Mouse (Mus musculus) stomach, embryonic 16.5 days (tissue): Measurements from ENCODE around the gene Nkx2-5. TPM values are rescaled to one million over a fixed set of nuclear protein-coding genes. Genes with fewer than 3 reads are reported as not detected.

ENCODE experiments used
- ATAC-seq: fragments of 200-750 bp; cut with Nextera tagmentation; 2 replicates; pipeline ENCODE4 v1.8.0; 2017; ENCODE audit warnings: moderate number of reproducible peaks, moderate TSS enrichment; ENCODE audit not compliant: insufficient read depth, low FRiP score
- H3K27ac ChIP-seq: fragments of 300-500 bp; sonication (generic); 2 replicates; pipeline ENCODE4 v1.5.1; 2014; ENCODE audit warnings: low read length
- H3K27me3 ChIP-seq: fragments of 300-500 bp; sonication (generic); 2 replicates; pipeline ENCODE4 v1.6.1; 2014; ENCODE audit warnings: low read length, control low read depth, mixed read lengths; ENCODE audit not compliant: control insufficient read depth, insufficient read depth
- H3K36me3 ChIP-seq: fragments of 300-500 bp; sonication (generic); 2 replicates; pipeline ENCODE4 v1.6.1; 2014; ENCODE audit warnings: low read length; ENCODE audit not compliant: control insufficient read depth, insufficient read depth
- H3K4me1 ChIP-seq: fragments of 300-500 bp; sonication (generic); 2 replicates; pipeline ENCODE4 v1.6.1; 2014; ENCODE audit warnings: low read length, control low read depth, mixed read lengths; ENCODE audit not compliant: control insufficient read depth, insufficient read depth
- H3K4me2 ChIP-seq: fragments of 300-500 bp; sonication (generic); 2 replicates; pipeline ENCODE4 v1.6.1; 2014; ENCODE audit warnings: low read depth, low read length, mixed read lengths
- H3K4me3 ChIP-seq: fragments of 300-500 bp; sonication (generic); replicated peaks from 2 replicates; pipeline ENCODE4 v1.5.1; 2014; ENCODE audit warnings: mild to moderate bottlenecking, low read length
- H3K9ac ChIP-seq: fragments of 300-500 bp; sonication (generic); 2 replicates; pipeline ENCODE4 v1.6.1; 2014; ENCODE audit warnings: low read length
- H3K9me3 ChIP-seq: fragments of 300-500 bp; sonication (generic); replicated peaks from 2 replicates; pipeline ENCODE4 v1.6.1; 2016; ENCODE audit warnings: low read length, control low read depth; ENCODE audit not compliant: control insufficient read depth
- WGBS: fragments of 180-500 bp; shearing (Covaris S2); extraction: QIAGEN DNeasy Blood & Tissue Kit; methylation state at CpG from one replicate; pipeline ENCODE4 v1.1.7; 2014; 5-methylcytosine and 5-hydroxymethylcytosine counted together
- polyA plus RNA-seq: library from polyadenylated mRNA; unstranded; fragments of >200 nt; fragmentation: Nextera tagmentation; extraction: Ambion mirVana; gene quantifications from 2 replicates; pipeline ENCODE4 v1.2.1, GENCODE M21; 2015

The Nkx2-5 gene
- polyA plus RNA-seq, 1 experiment from 2014 or later: 4.6 TPM

- no peaks in the 10 kb centered on the region for H3K36me3 ChIP-seq
- WGBS: 62% methylated on average over 6 of the region's 6 CpGs
- H3K4me1 ChIP-seq: no peaks in the 10 kb centered on the region; the same call in 1 of the 2 replicates
- no peak overlapping the region for H3K4me3 ChIP-seq
- no peak overlapping the region for H3K4me2 ChIP-seq
- no peaks in the 10 kb centered on the region for H3K27me3 ChIP-seq
- H3K27ac ChIP-seq: no peak overlapping the region
- no peak overlapping the region for H3K9ac ChIP-seq
- H3K9me3 ChIP-seq: no peaks in the 10 kb centered on the region
- no peak for ATAC-seq
These were observed 47.3 kb downstream of the Nkx2-5 start for GRCm38 (mm10) chr17:26797379-26798128.

GRCm38 (mm10) chr17:26795386-26795785, 49.4 kb downstream of the Nkx2-5 start:
- Histone ChIP-seq H3K27ac (no peak overlapping the region), H3K9ac (no peak overlapping the region), H3K9me3 (no peaks in the 10 kb centered on the region), H3K4me2 (no peak overlapping the region), H3K36me3 (peaks cover 9% of the 10 kb centered on the region; the same call in 1 of the 2 replicates), H3K4me3 (no peak overlapping the region), H3K4me1 (no peaks in the 10 kb centered on the region; the same call in 1 of the 2 replicates), H3K27me3 (no peaks in the 10 kb centered on the region)
- no peak for ATAC-seq
- WGBS: 61% methylated on average over 7 of the region's 7 CpGs

- no peaks in the 10 kb centered on the region for H3K9me3 ChIP-seq
- H3K27me3 ChIP-seq: no peaks in the 10 kb centered on the region
- 5% methylated on average over 3 of the region's 3 CpGs for WGBS
- no peak overlapping the region for H3K4me3 ChIP-seq
- H3K4me2 ChIP-seq: no peak overlapping the region
- no peaks in the 10 kb centered on the region; the same call in 1 of the 2 replicates for H3K4me1 ChIP-seq
- peaks cover 15% of the 10 kb centered on the region for H3K36me3 ChIP-seq
- H3K9ac ChIP-seq: no peak overlapping the region; the same call in 1 of the 2 replicates
- no peak for ATAC-seq
- no peak overlapping the region for H3K27ac ChIP-seq
These were observed 50.1 kb downstream of the Nkx2-5 start for GRCm38 (mm10) chr17:26794744-26795143.

GRCm38 (mm10) chr17:26793068-26793765, 51.6 kb downstream of the Nkx2-5 start:
- Histone ChIP-seq H3K27ac (no peak overlapping the region; the same call in 1 of the 2 replicates), H3K4me2 (no peak overlapping the region), H3K4me1 (no peaks in the 10 kb centered on the region; the same call in 1 of the 2 replicates), H3K27me3 (no peaks in the 10 kb centered on the region), H3K36me3 (peaks cover 18% of the 10 kb centered on the region), H3K4me3 (no peak overlapping the region), H3K9ac (no peak overlapping the region), H3K9me3 (no peaks in the 10 kb centered on the region)
- no peak; the same call in none of the 2 replicates for ATAC-seq
- 75% methylated on average over 5 of the region's 5 CpGs for WGBS

GRCm38 (mm10) chr17:26792096-26792495, 52.7 kb downstream of the Nkx2-5 start:
- Histone ChIP-seq H3K27me3 (no peaks in the 10 kb centered on the region), H3K9me3 (no peaks in the 10 kb centered on the region), H3K36me3 (peaks cover 18% of the 10 kb centered on the region), H3K4me1 (no peaks in the 10 kb centered on the region; the same call in 1 of the 2 replicates), H3K4me3 (no peak overlapping the region), H3K27ac (no peak overlapping the region), H3K9ac (no peak overlapping the region), H3K4me2 (no peak overlapping the region)
- WGBS: 84% methylated on average over 15 of the region's 15 CpGs
- ATAC-seq: no peak

GRCm38 (mm10) chr17:26791580-26791979, 53.2 kb downstream of the Nkx2-5 start:
- no peaks in the 10 kb centered on the region for H3K27me3 ChIP-seq
- H3K4me2 ChIP-seq: no peak overlapping the region
- no peak overlapping the region for H3K9ac ChIP-seq
- 75% methylated on average over 7 of the region's 7 CpGs for WGBS
- ATAC-seq: no peak
- H3K36me3 ChIP-seq: peaks cover 21% of the 10 kb centered on the region
- H3K4me1 ChIP-seq: no peaks in the 10 kb centered on the region; the same call in 1 of the 2 replicates
- H3K4me3 ChIP-seq: no peak overlapping the region
- no peak overlapping the region for H3K27ac ChIP-seq
- no peaks in the 10 kb centered on the region for H3K9me3 ChIP-seq

GRCm38 (mm10) chr17:26790269-26791214, 54.3 kb downstream of the Nkx2-5 start:
- no peak overlapping the region for H3K4me3 ChIP-seq
- H3K36me3 ChIP-seq: peaks cover 21% of the 10 kb centered on the region
- ATAC-seq: no peak
- H3K9me3 ChIP-seq: no peaks in the 10 kb centered on the region
- no peaks in the 10 kb centered on the region for H3K27me3 ChIP-seq
- H3K4me1 ChIP-seq: no peaks in the 10 kb centered on the region; the same call in 1 of the 2 replicates
- 89% methylated on average over 11 of the region's 11 CpGs for WGBS
- no peak overlapping the region for H3K4me2 ChIP-seq
- H3K27ac ChIP-seq: no peak overlapping the region
- no peak overlapping the region for H3K9ac ChIP-seq

- Histone ChIP-seq H3K4me3 (no peak overlapping the region), H3K27me3 (no peaks in the 10 kb centered on the region), H3K9me3 (no peaks in the 10 kb centered on the region), H3K36me3 (peaks cover 25% of the 10 kb centered on the region), H3K4me2 (no peak overlapping the region), H3K4me1 (no peaks in the 10 kb centered on the region), H3K27ac (no peak overlapping the region), H3K9ac (no peak overlapping the region)
- 89% methylated on average over 8 of the region's 8 CpGs for WGBS
- ATAC-seq: no peak
These were observed 55.1 kb downstream of the Nkx2-5 start for GRCm38 (mm10) chr17:26789460-26790268.
